Mouse (Mus musculus): Measurements from ENCODE around the gene Ldlrad3. TPM values are rescaled to one million over a fixed set of nuclear protein-coding genes. Genes with fewer than 3 reads are reported as not detected.
A peak's percentile ranks its signal among the peaks of the same experiment; 100 is the strongest.

Gene Ldlrad3
- polyA plus RNA-seq, 1 experiment from 2014 or later: 7.2 TPM

DNA sequence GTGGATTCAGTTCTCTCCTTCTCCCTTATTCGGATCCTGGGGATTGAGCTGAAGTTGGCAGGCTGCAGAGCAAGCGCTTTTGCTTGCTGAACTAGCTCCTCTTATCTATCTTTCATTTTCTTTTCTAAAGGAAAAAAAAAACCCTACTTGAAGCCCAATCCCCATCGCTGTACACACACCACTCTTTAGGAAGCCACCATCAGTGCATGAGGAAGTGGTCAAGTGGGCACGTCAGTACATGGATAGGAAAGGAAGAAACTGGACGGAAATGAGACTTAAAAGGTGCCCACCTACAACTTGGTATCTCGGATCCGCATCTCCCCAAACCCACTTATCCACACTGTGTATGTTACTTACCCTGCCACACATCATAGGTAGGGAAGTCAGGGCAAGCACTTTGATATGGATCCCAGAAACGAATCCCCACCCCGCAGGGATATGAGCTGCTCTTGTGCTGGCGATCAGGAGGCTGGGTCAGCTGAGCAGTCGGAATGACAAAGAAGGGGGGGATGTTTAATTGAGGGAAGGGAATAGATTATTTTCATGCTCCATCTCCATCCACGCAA lies 183.7 kb downstream of the Ldlrad3 start:
- Histone ChIP-seq H3K27me3 (ENCODE audit: control insufficient read depth, insufficient read depth, low read depth, low read length) (no peaks in the 10 kb centered on the region), H3K36me3 (ENCODE audit: control insufficient read depth, insufficient read depth) (no peaks in the 10 kb centered on the region), H3K4me2 (ENCODE audit: low read depth, low read length) (0 out of 2 replicates have a peak overlapping the region, but pooled peaks have one; percentile 5), H3K9me3 (replicated peaks; ENCODE audit: control insufficient read depth, low read length) (no peaks in the 10 kb centered on the region), H3K4me3 (ENCODE audit: low read depth, low read length) (no peak overlapping the region), H3K9ac (ENCODE audit: low read depth, low read length) (no peak overlapping the region), H3K27ac (ENCODE audit: low read length) (no peak overlapping the region), H3K4me1 (ENCODE audit: control insufficient read depth, low read depth, low read length) (no peaks in the 10 kb centered on the region; the same call in none of the 2 replicates)
- ATAC-seq (ENCODE audit: low read depth): no peak
- 31% methylated on average over 12 of the region's 12 CpGs for WGBS (ENCODE audit: insufficient replicate concordance)

DNA sequence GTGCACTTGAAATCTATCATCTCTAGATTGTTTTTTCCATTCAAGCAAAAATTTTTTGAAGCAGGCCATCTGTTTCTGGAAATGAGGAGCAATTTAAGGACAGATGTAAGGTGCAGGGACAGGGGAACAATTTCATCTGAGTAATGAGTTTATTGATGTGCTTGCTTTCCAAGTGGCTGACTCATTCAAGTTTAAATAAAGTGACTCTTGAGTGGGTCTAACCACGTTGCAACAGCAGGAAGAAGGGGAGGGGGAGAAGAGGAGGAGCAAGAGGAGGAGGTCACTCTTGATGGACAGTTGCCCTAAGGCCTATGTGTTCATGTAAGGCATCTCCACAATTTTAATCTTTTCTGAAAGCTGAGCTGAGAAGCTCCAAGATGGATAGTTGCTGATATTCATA lies 184.5 kb downstream of the Ldlrad3 start:
- no peak for ATAC-seq (ENCODE audit: low read depth)
- 0% methylated on average over 1 of the region's 1 CpGs for WGBS (ENCODE audit: insufficient replicate concordance)
- Histone ChIP-seq H3K4me3 (ENCODE audit: low read depth, low read length) (no peak overlapping the region), H3K9ac (ENCODE audit: low read depth, low read length) (no peak overlapping the region), H3K4me2 (ENCODE audit: low read depth, low read length) (no peak overlapping the region), H3K36me3 (ENCODE audit: control insufficient read depth, insufficient read depth) (no peaks in the 10 kb centered on the region), H3K27ac (ENCODE audit: low read length) (no peak overlapping the region), H3K4me1 (ENCODE audit: control insufficient read depth, low read depth, low read length) (no peaks in the 10 kb centered on the region; the same call in none of the 2 replicates), H3K9me3 (replicated peaks; ENCODE audit: control insufficient read depth, low read length) (no peaks in the 10 kb centered on the region), H3K27me3 (ENCODE audit: control insufficient read depth, insufficient read depth, low read depth, low read length) (no peaks in the 10 kb centered on the region)

DNA sequence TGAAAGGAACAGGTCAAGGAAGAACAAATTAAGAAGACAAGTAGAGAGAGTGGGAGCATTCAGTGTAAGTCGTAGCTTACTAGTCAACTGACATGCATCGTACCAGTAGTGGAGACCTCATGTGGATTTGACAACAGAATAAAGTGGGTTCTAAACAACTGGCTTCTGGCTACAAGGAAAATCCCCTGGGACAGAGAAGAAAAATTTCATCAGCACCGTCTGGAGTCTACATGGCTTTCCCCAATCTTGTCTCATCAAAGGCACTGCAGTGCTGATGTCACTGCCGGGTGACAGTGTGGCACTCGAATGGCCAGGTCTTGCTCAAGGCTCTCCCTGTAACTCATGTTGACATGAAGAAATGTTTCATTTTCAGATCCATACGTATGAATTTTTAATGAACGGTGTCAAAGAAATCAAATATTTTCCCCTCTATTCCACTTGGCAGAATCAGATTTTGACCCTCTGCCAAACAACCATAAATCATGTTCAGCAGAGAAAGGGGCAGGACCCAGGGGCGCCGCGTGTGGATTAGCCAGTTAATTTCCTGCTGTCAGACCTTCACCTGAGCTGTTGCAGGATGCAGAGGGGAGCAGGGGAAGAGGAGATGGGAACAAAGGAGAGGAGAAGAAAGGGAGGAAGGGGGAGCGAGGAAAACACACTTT lies 187.1 kb downstream of the Ldlrad3 start:
- no peak for ATAC-seq (ENCODE audit: low read depth)
- 70% methylated on average over 11 of the region's 11 CpGs for WGBS (ENCODE audit: insufficient replicate concordance)
- no peaks in the 10 kb centered on the region; the same call in none of the 2 replicates for H3K4me1 ChIP-seq (ENCODE audit: control insufficient read depth, low read depth, low read length)
- no peak overlapping the region for H3K27ac ChIP-seq (ENCODE audit: low read length)
- H3K4me2 ChIP-seq (ENCODE audit: low read depth, low read length): no peak overlapping the region
- no peaks in the 10 kb centered on the region for H3K36me3 ChIP-seq (ENCODE audit: control insufficient read depth, insufficient read depth)
- no peaks in the 10 kb centered on the region for H3K9me3 ChIP-seq (replicated peaks; ENCODE audit: control insufficient read depth, low read length)
- H3K4me3 ChIP-seq (ENCODE audit: low read depth, low read length): no peak overlapping the region
- H3K27me3 ChIP-seq (ENCODE audit: control insufficient read depth, insufficient read depth, low read depth, low read length): no peaks in the 10 kb centered on the region
- no peak overlapping the region for H3K9ac ChIP-seq (ENCODE audit: low read depth, low read length)

DNA sequence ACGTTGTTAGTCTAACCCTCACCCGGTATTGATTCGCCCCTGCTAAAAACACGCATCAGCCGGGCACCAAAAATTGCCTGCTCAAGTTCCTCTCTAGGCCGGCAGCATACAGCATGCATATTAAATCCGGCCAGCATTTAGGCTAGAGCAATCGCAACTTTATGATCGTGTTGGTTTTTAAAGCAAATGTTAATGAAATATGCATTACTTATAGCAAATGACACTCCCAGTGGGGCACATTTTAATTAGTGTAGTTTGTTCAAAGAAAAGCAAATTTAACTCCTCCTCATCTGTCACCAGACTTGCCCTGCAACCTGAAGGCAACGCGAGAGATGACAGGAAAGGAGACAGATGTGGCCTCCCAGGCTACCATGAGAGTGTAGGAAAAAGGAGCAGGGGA lies 189.2 kb downstream of the Ldlrad3 start:
- Histone ChIP-seq H3K9ac (ENCODE audit: low read depth, low read length) (no peak overlapping the region), H3K4me3 (ENCODE audit: low read depth, low read length) (no peak overlapping the region), H3K27ac (ENCODE audit: low read length) (no peak overlapping the region), H3K27me3 (ENCODE audit: control insufficient read depth, insufficient read depth, low read depth, low read length) (no peaks in the 10 kb centered on the region), H3K36me3 (ENCODE audit: control insufficient read depth, insufficient read depth) (no peaks in the 10 kb centered on the region), H3K4me2 (ENCODE audit: low read depth, low read length) (no peak overlapping the region), H3K9me3 (replicated peaks; ENCODE audit: control insufficient read depth, low read length) (no peaks in the 10 kb centered on the region), H3K4me1 (ENCODE audit: control insufficient read depth, low read depth, low read length) (no peaks in the 10 kb centered on the region; the same call in 1 of the 2 replicates)
- ATAC-seq (ENCODE audit: low read depth): no peak
- 62% methylated on average over 11 of the region's 11 CpGs for WGBS (ENCODE audit: insufficient replicate concordance)

DNA sequence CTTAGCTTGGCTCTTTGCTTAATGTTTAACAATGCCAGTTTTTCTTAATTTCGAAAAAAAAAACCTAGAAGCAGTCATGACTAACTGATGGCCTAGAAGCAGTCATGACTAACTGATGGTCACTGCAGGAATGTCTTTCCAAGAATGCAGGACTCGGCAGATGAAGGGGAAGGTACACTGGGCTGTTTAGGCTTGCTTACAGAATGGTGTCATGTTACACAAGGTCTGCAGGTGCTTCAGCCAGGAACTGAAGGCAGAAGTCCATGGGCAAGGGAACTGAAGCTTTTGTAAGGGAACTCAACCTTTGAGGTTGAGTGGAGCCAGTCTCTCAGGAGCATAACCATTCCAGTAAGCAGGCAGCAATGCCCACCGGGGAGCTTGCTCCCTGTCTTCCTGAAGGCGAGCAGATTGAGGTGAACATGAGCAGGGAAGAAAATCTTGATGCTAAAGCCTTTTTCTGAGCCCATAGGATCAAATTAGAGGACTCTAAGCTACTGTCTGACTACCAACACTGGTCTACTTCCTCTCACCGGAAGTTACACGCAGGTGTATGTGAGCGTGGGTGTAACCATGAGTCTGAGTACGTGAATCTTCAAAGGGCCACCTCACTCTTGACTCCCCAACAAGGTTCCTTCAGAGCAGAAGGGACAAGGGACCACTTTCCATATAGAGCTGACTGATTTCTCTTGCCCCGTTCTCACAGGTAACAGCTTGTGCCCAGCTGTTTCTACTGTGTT lies 193.4 kb downstream of the Ldlrad3 start:
- no peaks in the 10 kb centered on the region; the same call in 1 of the 2 replicates for H3K4me1 ChIP-seq (ENCODE audit: control insufficient read depth, low read depth, low read length)
- no peak overlapping the region for H3K9ac ChIP-seq (ENCODE audit: low read depth, low read length)
- no peaks in the 10 kb centered on the region for H3K9me3 ChIP-seq (replicated peaks; ENCODE audit: control insufficient read depth, low read length)
- ATAC-seq (ENCODE audit: low read depth): no peak
- no peak overlapping the region for H3K4me3 ChIP-seq (ENCODE audit: low read depth, low read length)
- WGBS (ENCODE audit: insufficient replicate concordance): 54% methylated on average over 9 of the region's 9 CpGs
- no peaks in the 10 kb centered on the region for H3K36me3 ChIP-seq (ENCODE audit: control insufficient read depth, insufficient read depth)
- H3K4me2 ChIP-seq (ENCODE audit: low read depth, low read length): no peak overlapping the region
- H3K27ac ChIP-seq (ENCODE audit: low read length): no peak overlapping the region
- no peaks in the 10 kb centered on the region for H3K27me3 ChIP-seq (ENCODE audit: control insufficient read depth, insufficient read depth, low read depth, low read length)

DNA sequence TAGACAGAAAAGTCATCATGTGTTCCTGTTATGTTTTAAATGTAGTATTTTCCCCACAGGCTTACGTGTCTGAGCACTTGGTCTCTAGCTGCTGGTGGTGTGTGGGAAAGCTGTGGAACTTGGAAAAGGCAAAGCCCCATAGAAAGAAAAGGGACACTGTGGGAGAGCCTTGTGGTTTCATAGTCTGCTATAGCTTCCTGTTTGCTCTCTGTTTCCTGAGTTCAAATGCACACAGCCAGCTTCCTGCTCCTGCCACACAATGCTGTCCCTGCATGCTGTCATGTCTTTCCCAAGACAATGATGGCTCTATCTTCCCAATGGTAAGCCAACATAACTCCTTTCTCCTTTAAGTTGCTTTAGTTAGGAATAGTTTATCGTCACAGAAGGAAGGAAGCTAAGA lies 194.5 kb downstream of the Ldlrad3 start:
- H3K4me3 ChIP-seq (ENCODE audit: low read depth, low read length): no peak overlapping the region
- ATAC-seq (ENCODE audit: low read depth): no peak
- H3K9ac ChIP-seq (ENCODE audit: low read depth, low read length): no peak overlapping the region
- H3K9me3 ChIP-seq (replicated peaks; ENCODE audit: control insufficient read depth, low read length): no peaks in the 10 kb centered on the region
- H3K4me2 ChIP-seq (ENCODE audit: low read depth, low read length): no peak overlapping the region
- no peaks in the 10 kb centered on the region for H3K27me3 ChIP-seq (ENCODE audit: control insufficient read depth, insufficient read depth, low read depth, low read length)
- H3K27ac ChIP-seq (ENCODE audit: low read length): no peak overlapping the region
- no peaks in the 10 kb centered on the region for H3K36me3 ChIP-seq (ENCODE audit: control insufficient read depth, insufficient read depth)
- WGBS (ENCODE audit: insufficient replicate concordance): 36% methylated on average over 2 of the region's 2 CpGs
- H3K4me1 ChIP-seq (ENCODE audit: control insufficient read depth, low read depth, low read length): no peaks in the 10 kb centered on the region; the same call in 1 of the 2 replicates

DNA sequence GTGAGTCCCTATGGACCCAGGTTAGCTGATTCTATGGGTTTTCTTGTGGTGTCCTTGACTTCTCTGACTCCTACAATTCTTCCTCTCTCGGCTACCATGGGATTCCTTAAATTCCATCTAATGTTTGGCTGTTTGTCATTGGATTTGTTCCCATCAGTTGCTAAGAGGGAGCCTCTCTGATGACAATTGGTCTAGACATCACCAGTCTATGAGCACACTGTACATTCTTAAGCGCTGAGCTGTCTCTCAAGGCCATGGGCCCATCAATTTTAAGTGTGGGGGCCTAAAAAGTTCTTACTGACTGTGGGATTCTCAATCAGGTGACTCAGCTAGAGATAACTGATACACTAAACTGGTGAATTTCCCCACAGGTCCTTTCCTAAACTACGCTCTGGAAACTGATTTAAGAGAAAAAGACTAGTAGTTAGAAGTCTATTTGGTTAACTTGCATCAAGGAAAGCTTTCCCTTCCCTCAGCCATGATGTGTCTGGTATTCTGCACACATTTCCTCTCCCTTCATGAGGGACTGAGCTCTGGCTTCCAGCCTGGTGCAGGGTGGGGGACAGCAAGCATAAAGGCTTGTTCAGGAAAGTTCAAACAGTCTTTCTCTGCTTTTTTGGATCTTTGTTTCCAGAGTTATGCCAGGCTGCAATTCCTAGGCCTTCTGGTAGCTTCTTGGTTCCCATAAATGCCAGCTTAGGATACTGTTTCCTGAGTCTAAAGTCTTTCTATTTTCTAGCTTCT lies 199.7 kb downstream of the Ldlrad3 start:
- Histone ChIP-seq H3K4me1 (ENCODE audit: control insufficient read depth, low read depth, low read length) (no peaks in the 10 kb centered on the region; the same call in 1 of the 2 replicates), H3K27ac (ENCODE audit: low read length) (no peak overlapping the region), H3K4me2 (ENCODE audit: low read depth, low read length) (no peak overlapping the region), H3K36me3 (ENCODE audit: control insufficient read depth, insufficient read depth) (no peaks in the 10 kb centered on the region), H3K9ac (ENCODE audit: low read depth, low read length) (no peak overlapping the region), H3K27me3 (ENCODE audit: control insufficient read depth, insufficient read depth, low read depth, low read length) (no peaks in the 10 kb centered on the region), H3K4me3 (ENCODE audit: low read depth, low read length) (no peak overlapping the region), H3K9me3 (replicated peaks; ENCODE audit: control insufficient read depth, low read length) (no peaks in the 10 kb centered on the region)
- ATAC-seq (ENCODE audit: low read depth): no peak
- WGBS (ENCODE audit: insufficient replicate concordance): 58% methylated on average over 3 of the region's 3 CpGs

DNA sequence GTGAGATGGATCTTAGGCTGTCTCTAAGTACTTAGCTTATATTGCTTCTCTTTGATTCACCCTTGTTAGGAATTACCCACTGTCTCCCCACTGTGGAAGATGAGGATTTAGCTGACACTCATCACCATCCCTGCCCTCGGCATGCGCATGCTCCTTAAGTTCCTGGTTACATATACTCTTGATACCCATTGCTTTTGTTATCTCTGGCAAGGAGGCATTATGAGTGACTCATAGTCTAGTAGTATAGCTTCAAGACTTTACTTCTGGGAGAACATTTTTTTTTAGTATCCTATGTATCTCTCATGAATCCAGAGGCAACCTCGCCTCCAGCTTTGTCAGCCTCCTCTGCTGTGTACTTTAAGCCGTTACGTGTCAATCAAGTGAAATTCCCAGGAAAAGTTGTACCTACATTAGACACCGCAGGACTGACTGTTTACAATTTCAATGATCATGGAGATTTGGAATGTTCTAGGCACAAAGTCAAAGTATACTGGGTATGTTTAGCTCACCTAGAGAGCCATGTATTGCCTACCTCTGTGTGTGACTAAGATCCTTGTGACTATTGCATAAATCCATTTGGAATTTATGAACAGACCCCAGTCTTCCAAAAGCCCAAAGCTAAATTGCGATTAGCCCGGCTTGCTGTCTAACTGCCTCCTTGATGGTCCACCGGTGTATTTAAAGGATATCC lies 202.2 kb downstream of the Ldlrad3 start:
- peak; percentile 74 for ATAC-seq (ENCODE audit: low read depth)
- Histone ChIP-seq H3K4me1 (ENCODE audit: control insufficient read depth, low read depth, low read length) (no peaks in the 10 kb centered on the region; the same call in 1 of the 2 replicates), H3K9me3 (replicated peaks; ENCODE audit: control insufficient read depth, low read length) (no peaks in the 10 kb centered on the region), H3K27me3 (ENCODE audit: control insufficient read depth, insufficient read depth, low read depth, low read length) (no peaks in the 10 kb centered on the region), H3K36me3 (ENCODE audit: control insufficient read depth, insufficient read depth) (no peaks in the 10 kb centered on the region), H3K4me3 (ENCODE audit: low read depth, low read length) (no peak overlapping the region), H3K4me2 (ENCODE audit: low read depth, low read length) (no peak overlapping the region), H3K27ac (ENCODE audit: low read length) (peak overlapping the region; percentile 41; the same call in 1 of the 2 replicates), H3K9ac (ENCODE audit: low read depth, low read length) (no peak overlapping the region)
- 68% methylated on average over 9 of the region's 9 CpGs for WGBS (ENCODE audit: insufficient replicate concordance)
